ENCODE assay signal across 8 mouse cellular contexts in genomic region chr8:84799999-84800831, GRCm38 (mm10). TPM values are rescaled to one million over a fixed set of nuclear protein-coding genes. Genes with fewer than 3 reads are reported as not detected.
A peak's percentile ranks its signal among the peaks of the same experiment; 100 is the strongest.
DNase-seq lines count a peak whose midpoint lies in the region; ATAC-seq and TF ChIP-seq lines count a peak whose summit lies in the region.

TSS of gene Nfix (minus strand) at chr8:84800344.

- WGBS in heart, adult 2 months = 23% methylated on average over 105 of the region's 125 CpGs
- 2% methylated on average over 62 of the region's 125 CpGs for WGBS in limb, embryonic 13.5 days
- WGBS in midbrain, embryonic 14.5 days = 1% methylated on average over 104 of the region's 125 CpGs

- H3K4me1 ChIP-seq in heart, adult 2 months (ENCODE audit: control insufficient read depth, insufficient read depth, low read length) = peaks cover 18% of the 10 kb centered on the region
- peaks cover 61% of the 10 kb centered on the region for H3K4me1 ChIP-seq in limb, embryonic 13.5 days
- H3K4me1 ChIP-seq in midbrain, embryonic 14.5 days (ENCODE audit: control insufficient read depth, insufficient read depth, low read length) = 0 out of 2 replicates have a peak, but pooled peaks cover 6% of the 10 kb centered on the region

- no peaks in the 10 kb centered on the region for H3K36me3 ChIP-seq in heart, adult 2 months (ENCODE audit: control insufficient read depth, insufficient read depth, low read length)
- peaks cover 26% of the 10 kb centered on the region for H3K36me3 ChIP-seq in limb, embryonic 13.5 days
- 0 out of 2 replicates have a peak, but pooled peaks cover 3% of the 10 kb centered on the region for H3K36me3 ChIP-seq in midbrain, embryonic 14.5 days (ENCODE audit: control insufficient read depth, insufficient read depth, low read length)

- peak; percentile 26; the same call in 1 of the 2 replicates for ATAC-seq in common myeloid progenitor, adult 5-6 weeks (replicated peaks; ENCODE audit: low read depth, poor library complexity, severe bottlenecking)
- ATAC-seq in limb, embryonic 13.5 days (ENCODE audit: low FRiP score, low read depth) = peak; percentile 43; the same call in 1 of the 2 replicates
- peak; percentile 32; the same call in 1 of the 2 replicates for ATAC-seq in midbrain, embryonic 14.5 days (ENCODE audit: low FRiP score, low TSS enrichment)

- intact Hi-C loops in heart, adult 2 months (cut with DNase I) = loop anchor here (2.0 to 5.0 kb wide), 3 partner anchors 25 to 63 kb away; no protein-coding TSS in a partner anchor

- no peak for TF ChIP-seq EP300 in heart, adult 2 months (IDR thresholded peaks at IDR 0.05; ENCODE audit: insufficient read depth, low read depth, low read length)

- H3K4me3 ChIP-seq in heart, adult 2 months = peak within 1 kb of the TSS; percentile 78
- H3K4me3 ChIP-seq in limb, embryonic 13.5 days = peak within 1 kb of the TSS; percentile 89
- H3K4me3 ChIP-seq in midbrain, embryonic 14.5 days (replicated peaks; ENCODE audit: low read depth, low read length) = peak within 1 kb of the TSS; percentile 41

- DNase-seq in 3T3-L1 (ENCODE audit: low read depth, low spot score) = peak; percentile 58
- DNase-seq in Muller cell, postnatal 12 days (ENCODE audit: inconsistent ontology term) = peak; percentile 88
- peak; percentile 83 to 85 for DNase-seq in heart, adult 2 months
- DNase-seq in kidney, adult 18-20 months = peak; percentile 78
- peak; percentile 73 for DNase-seq in midbrain, embryonic 14.5 days
- peak; percentile 42 for DNase-seq in thymus, postnatal 25 days

- TF ChIP-seq POLR2A in heart, adult 2 months (IDR thresholded peaks at IDR 0.05; ENCODE audit: insufficient read depth, low read depth, low read length) = no peak

- H3K27me3 ChIP-seq in heart, adult 2 months (ENCODE audit: control insufficient read depth, insufficient read depth, low read length) = no peaks in the 10 kb centered on the region
- peaks cover 55% of the 10 kb centered on the region for H3K27me3 ChIP-seq in limb, embryonic 13.5 days
- peaks cover 70% of the 10 kb centered on the region for H3K27me3 ChIP-seq in midbrain, embryonic 14.5 days (ENCODE audit: control insufficient read depth, insufficient read depth, low read length)

- peak within 1 kb of the TSS; percentile 98 for H3K4me2 ChIP-seq in limb, embryonic 13.5 days (replicated peaks)
- peak within 1 kb of the TSS; percentile 97 for H3K4me2 ChIP-seq in midbrain, embryonic 14.5 days (ENCODE audit: low read length)

- H3K27ac ChIP-seq in heart, adult 2 months = peak within 1 kb of the TSS; percentile 90
- peak within 1 kb of the TSS; percentile 95 for H3K27ac ChIP-seq in limb, embryonic 13.5 days
- peak within 1 kb of the TSS; percentile 79 for H3K27ac ChIP-seq in midbrain, embryonic 14.5 days (replicated peaks; ENCODE audit: low read depth, low read length)

- no peaks in the 10 kb centered on the region for H3K9me3 ChIP-seq in limb, embryonic 13.5 days
- no peaks in the 10 kb centered on the region for H3K9me3 ChIP-seq in midbrain, embryonic 14.5 days (ENCODE audit: control insufficient read depth, low read length)

- TF ChIP-seq CTCF in heart, adult 2 months (IDR thresholded peaks at IDR 0.05) = no peak

- H3K9ac ChIP-seq in heart, adult 2 months (ENCODE audit: low read depth, low read length) = peak within 1 kb of the TSS; percentile 90
- H3K9ac ChIP-seq in limb, embryonic 13.5 days = peak within 1 kb of the TSS; percentile 100
- H3K9ac ChIP-seq in midbrain, embryonic 14.5 days (replicated peaks; ENCODE audit: low read length) = peak within 1 kb of the TSS; percentile 71

- peaks cover 6% of the 10 kb centered on the region for H3K79me2 ChIP-seq in heart, adult 2 months (replicated peaks; ENCODE audit: control insufficient read depth, insufficient read depth, low read length)

RNA-seq across cellular contexts. Expression of gene Nfix, which starts in this region (rescaled TPM):
- total RNA-seq in common myeloid progenitor, adult 5-6 weeks (2017) = 11.6 and 15.5 TPM in 2 replicates
- total RNA-seq in heart, adult 2 months (2021) = 100 to 1,000 TPM; 274 to 297 TPM
- polyA plus RNA-seq in heart, adult 2 months (2012; rRNA removed) = 49.0 and 68.7 TPM in 2 replicates
- 46.9 and 48.0 TPM in 2 replicates for polyA plus RNA-seq in limb, embryonic 13.5 days (2015; fragmentation: Nextera tagmentation; extraction: Ambion mirVana)
- 45.9 and 49.8 TPM in 2 replicates for polyA plus RNA-seq in midbrain, embryonic 14.5 days (2014; fragmentation: Nextera tagmentation; extraction: Ambion mirVana)

Comparison
In these comparisons a context has a peak if more than half of its experiments do, and no peak if none do; other contexts are left out.
1. Peak in every context shown above with its lines: DNase-seq, ATAC-seq, H3K4me3 ChIP-seq and H3K27ac ChIP-seq.
2. RNA of gene Nfix (total RNA-seq): 274 to 297 TPM in heart, adult 2 months; 11.6 to 15.5 TPM in common myeloid progenitor, adult 5-6 weeks; every median in the first group is over 10 times any median in the second.